Mouse (Mus musculus): Measurements from ENCODE around the gene Irf1. TPM values are rescaled to one million over a fixed set of nuclear protein-coding genes. Genes with fewer than 3 reads are reported as not detected.

Gene Irf1
- total RNA-seq, 2 experiments from 2014 or later = 16.1 to 17.0 TPM

GRCm38 (mm10) chr11:53805786-53806185 lies 36.0 kb downstream of the Irf1 start:
- DNase-seq (ENCODE audit: low spot score in 2 of 2) = no peak

GRCm38 (mm10) chr11:53809354-53809753 lies 39.5 kb downstream of the Irf1 start:
- DNase-seq (ENCODE audit: low spot score in 2 of 2) = no peak

GRCm38 (mm10) chr11:53810156-53810555 lies 40.3 kb downstream of the Irf1 start:
- DNase-seq (ENCODE audit: low spot score in 2 of 2) = no peak

DNA sequence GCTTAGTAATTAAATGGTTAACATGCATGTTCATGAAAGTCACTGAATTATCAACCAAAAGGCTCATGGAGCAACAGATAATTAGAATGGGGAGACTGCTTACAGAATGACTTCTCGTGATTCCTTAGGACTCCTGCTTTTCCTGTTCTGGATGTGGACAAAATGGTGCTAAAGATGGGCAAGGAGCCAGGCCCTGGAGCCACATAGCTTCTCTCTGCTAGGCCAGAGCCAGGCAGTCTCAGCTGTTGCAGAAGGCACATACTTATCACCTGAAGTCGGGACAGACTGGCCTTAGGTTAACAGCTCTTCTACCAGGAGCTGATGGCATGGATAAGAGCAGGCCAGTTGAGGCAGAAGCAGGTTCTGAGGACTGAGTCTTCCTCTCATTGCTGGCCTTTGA lies 40.9 kb downstream of the Irf1 start:
- no peak for DNase-seq (ENCODE audit: low spot score in 2 of 2)

- no peak for DNase-seq (ENCODE audit: low spot score in 2 of 2)
Observed at GRCm38 (mm10) chr11:53811312-53811711, 41.5 kb downstream of the Irf1 start.

DNA sequence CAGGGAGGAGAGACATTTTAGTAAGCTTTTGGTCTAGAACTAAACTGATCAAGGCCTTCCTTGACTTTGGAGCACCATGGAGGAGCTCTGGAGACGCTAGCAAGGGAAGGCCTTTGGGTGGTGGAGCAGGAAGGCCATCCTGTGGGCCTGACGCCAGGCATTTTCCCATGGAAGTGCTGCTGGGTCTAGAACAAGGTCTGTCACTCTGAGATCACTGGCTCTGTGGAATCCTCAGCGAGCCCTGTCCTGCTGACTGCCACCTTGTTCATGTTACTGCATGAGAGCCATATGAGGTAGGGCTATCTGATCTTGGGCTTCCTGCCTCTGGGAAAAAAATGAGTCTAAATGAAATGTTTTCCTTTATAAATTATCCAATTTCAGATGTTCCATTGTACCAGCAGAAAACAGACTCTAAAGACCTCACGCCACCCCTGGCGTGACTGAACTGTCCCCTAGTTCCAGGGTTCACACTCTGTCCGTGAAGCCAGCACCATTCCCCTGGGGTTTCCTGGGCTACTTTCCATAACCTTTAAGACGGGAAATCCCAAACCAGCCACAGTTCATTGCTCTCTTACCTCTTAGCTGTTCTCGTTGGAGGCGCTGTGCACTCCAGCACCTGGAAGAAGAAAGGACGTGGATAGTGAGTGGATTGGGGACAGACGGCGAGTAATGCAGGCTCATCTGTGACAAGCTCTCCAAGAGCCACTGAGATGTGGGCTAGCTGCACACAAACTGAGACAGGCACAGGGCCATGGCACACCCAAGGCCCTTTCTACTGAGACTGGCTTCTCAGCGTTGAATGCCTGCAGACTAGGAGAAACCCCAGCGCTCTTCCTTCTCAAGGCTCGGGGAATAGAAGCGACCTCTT lies 43.4 kb downstream of the Irf1 start:
- no peak for DNase-seq (ENCODE audit: low spot score in 2 of 2)

DNA sequence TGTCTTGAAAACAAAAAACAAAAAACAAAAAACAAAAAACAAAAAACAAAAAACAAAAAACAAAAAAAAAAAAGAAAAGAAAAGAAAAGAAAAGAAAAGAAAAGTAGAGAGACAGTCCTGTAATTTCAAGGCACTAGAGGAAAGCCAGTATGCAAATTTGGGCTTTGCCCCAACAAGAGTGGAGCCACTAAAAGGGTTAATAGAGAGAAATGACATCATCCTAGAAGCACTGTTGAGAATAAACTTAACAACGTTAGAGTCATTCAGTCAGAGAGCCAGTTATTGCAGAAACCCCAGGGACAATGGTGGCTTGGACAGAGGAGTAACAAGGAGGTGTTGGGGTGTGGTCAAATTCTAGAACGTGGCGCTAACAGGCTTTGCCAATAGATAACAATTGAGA lies 45.0 kb downstream of the Irf1 start:
- no peak for DNase-seq (ENCODE audit: low spot score in 2 of 2)

DNA sequence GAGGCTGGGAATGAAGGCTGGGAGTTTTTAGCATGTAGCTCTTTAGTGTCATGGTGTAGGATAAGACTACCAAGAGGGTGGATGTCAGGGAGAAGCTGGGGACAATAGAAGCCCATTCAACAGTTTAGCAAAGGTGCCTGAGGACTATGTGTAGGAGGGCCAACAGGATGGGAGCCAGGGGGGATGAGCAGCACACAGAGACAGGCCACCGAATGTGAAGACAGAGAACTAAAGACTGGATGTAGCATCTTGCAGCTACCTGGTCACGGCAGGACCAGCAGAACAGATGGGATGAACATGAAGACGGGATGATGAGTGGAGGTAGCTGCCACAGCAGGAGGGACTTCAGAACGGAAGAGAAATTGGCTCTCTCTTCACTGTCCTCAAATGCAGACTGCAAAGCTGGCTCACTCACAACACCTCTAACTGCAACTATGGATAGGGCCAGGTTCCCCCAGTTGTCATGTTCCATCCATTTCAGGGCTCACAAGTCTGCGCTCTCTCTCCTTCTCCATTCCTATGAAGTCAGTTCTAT lies 47.1 kb downstream of the Irf1 start:
- no peak for DNase-seq (ENCODE audit: low spot score in 2 of 2)

DNA sequence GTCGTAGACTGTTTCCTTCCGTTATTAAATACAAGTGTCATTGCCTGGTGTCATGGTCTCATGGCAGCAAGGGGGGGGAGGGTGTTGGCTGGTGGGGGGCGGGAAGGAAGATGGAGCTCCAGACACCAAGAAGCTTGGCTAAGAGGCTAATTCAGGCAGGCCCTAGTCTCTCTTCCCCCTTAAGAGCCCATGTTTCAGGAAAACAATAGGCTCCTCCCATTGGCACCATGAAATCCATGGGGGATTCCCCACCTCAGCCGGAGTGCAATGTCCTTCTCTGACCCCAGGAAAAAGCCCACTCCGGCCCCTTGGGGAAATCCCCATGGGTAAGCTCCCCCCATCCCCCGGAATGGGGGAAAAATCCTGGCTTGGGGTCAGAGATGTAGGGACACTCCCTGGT lies 49.0 kb downstream of the Irf1 start:
- no peak for DNase-seq (ENCODE audit: low spot score in 2 of 2)

- no peak for DNase-seq (ENCODE audit: low spot score in 2 of 2)
Observed at GRCm38 (mm10) chr11:53819511-53819910, 49.7 kb downstream of the Irf1 start.

DNA sequence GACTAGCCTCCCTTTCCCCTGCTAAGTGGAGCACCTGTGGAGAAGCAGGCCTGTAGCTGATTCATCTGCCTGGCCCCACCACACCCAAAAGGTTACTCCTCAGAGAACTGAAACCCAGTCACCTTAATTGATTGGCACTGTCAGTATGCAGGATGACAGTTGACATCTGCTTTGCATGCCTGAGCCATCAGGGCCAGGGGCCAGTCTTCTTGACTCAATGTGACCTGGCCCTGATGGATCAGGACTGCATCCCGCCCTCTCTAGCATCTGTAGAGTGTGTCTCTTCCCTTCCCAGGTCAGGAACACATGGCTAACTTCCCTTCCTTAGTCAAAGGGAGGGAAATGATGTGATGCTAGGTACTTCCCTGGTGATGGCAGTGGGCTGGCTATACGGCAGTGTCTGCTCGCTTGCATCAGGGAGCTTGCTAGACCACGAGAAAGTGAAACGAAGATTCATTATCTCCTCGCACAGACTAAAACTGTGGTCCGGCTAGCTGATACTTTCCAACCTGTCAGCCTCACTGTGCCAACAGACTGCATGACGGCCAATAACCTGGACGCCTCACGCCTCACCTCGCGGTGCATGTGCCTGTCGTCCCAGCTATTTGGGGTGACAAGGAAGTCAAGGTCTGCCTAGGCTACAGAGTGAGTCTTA lies 50.8 kb downstream of the Irf1 start:
- no peak for DNase-seq (ENCODE audit: low spot score in 2 of 2)

GRCm38 (mm10) chr11:53821230-53821944 lies 51.6 kb downstream of the Irf1 start:
- DNase-seq (ENCODE audit: low spot score in 2 of 2) = no peak

- no peak for DNase-seq (ENCODE audit: low spot score in 2 of 2)
Observed at GRCm38 (mm10) chr11:53821945-53822338, 52.1 kb downstream of the Irf1 start.

- no peak for DNase-seq (ENCODE audit: low spot score in 2 of 2)
Observed at GRCm38 (mm10) chr11:53825409-53825808, 55.6 kb downstream of the Irf1 start.

Small RNA genes within 50 kb of the gene (microRNA-seq; reads per million reads assigned to microRNA genes)
- not detected for gene Mir7671

Other genes with a start within 250 kb of the Irf1 start
- gene Kif3a, start 202.6 kb upstream of the Irf1 start, total RNA-seq (2021) = 10 to 100 TPM; 15.9 to 18.2 TPM
- gene Il4, start 151.3 kb upstream of the Irf1 start, total RNA-seq (2021) = under 1 TPM in 1 of 2 experiments, not detected in 1; 0.65 TPM
- gene Il13, start 135.3 kb upstream of the Irf1 start, total RNA-seq (2021) = not detected
- 10 to 100 TPM; 13.0 to 15.6 TPM for gene Rad50, start 62.7 kb upstream of the Irf1 start, total RNA-seq (2021)
- not detected for gene Il5, start 49.2 kb upstream of the Irf1 start, total RNA-seq (2021)
- under 1 TPM; 0.31 to 0.32 TPM for gene Gm17334, start 3.2 kb downstream of the Irf1 start, total RNA-seq (2021)
- 1 to 10 TPM; 3.2 to 4.6 TPM for gene Gm12216, start 89.2 kb downstream of the Irf1 start, total RNA-seq (2021)
- 1 to 10 TPM; 8.6 to 8.8 TPM for gene Slc22a5, start 121.6 kb downstream of the Irf1 start, total RNA-seq (2021)
- 1 to 10 TPM; 3.3 to 3.6 TPM for gene Slc22a21, start 210.3 kb downstream of the Irf1 start, total RNA-seq (2021)

Measured in gastrocnemius, postnatal 4 days (tissue).